Mouse (Mus musculus) limb, embryonic 13.5 days (tissue): ENCODE results near the gene Hba-x. TPM values are rescaled to one million over a fixed set of nuclear protein-coding genes. Genes with fewer than 3 reads are reported as not detected.

Experiments
- ATAC-seq: fragments of 200-750 bp; cut with Nextera tagmentation; 2 replicates; pipeline ENCODE4 v1.8.0; 2017; ENCODE audit warnings: low read depth, moderate number of reproducible peaks, moderate TSS enrichment; ENCODE audit not compliant: low FRiP score
- H3K27ac ChIP-seq: fragments of 300-500 bp; sonication (generic); 2 replicates; pipeline ENCODE4 v1.5.1; 2015; ENCODE audit warnings: inconsistent platforms, mild to moderate bottlenecking, moderate library complexity
- H3K27me3 ChIP-seq: fragments of 300-500 bp; sonication (generic); 2 replicates; pipeline ENCODE4 v1.6.1; 2015; ENCODE audit warnings: mild to moderate bottlenecking, inconsistent platforms
- H3K36me3 ChIP-seq: fragments of 300-500 bp; sonication (generic); 2 replicates; pipeline ENCODE4 v1.6.1; 2015; ENCODE audit warnings: inconsistent platforms, mild to moderate bottlenecking, moderate library complexity
- H3K4me1 ChIP-seq: fragments of 300-500 bp; sonication (generic); 2 replicates; pipeline ENCODE4 v1.6.1; 2015; ENCODE audit warnings: inconsistent platforms
- H3K4me2 ChIP-seq: fragments of 300-500 bp; sonication (generic); replicated peaks from 2 replicates; pipeline ENCODE4 v1.6.1; 2015; ENCODE audit warnings: inconsistent platforms, mild to moderate bottlenecking, moderate library complexity
- H3K4me3 ChIP-seq: fragments of 300-500 bp; sonication (generic); 2 replicates; pipeline ENCODE4 v1.5.1; 2015; ENCODE audit warnings: moderate library complexity, mild to moderate bottlenecking, inconsistent platforms
- H3K9ac ChIP-seq: fragments of 300-500 bp; sonication (generic); 2 replicates; pipeline ENCODE4 v1.6.1; 2015; ENCODE audit warnings: mild to moderate bottlenecking, inconsistent platforms
- H3K9me3 ChIP-seq: fragments of 300-500 bp; sonication (generic); 2 replicates; pipeline ENCODE4 v1.6.1; 2016; ENCODE audit warnings: inconsistent platforms
- WGBS: fragments of 180-500 bp; shearing (Covaris S2); methylation state at CpG from one replicate; pipeline ENCODE4 v1.1.7; 2015; 5-methylcytosine and 5-hydroxymethylcytosine counted together
- polyA plus RNA-seq: library from polyadenylated mRNA; unstranded; fragments of >200 nt; fragmentation: Nextera tagmentation; extraction: Ambion mirVana; gene quantifications from 2 replicates; pipeline ENCODE4 v1.2.1, GENCODE M21; 2015

Gene Hba-x
- 595 and 644 TPM in 2 replicates for polyA plus RNA-seq

GRCm38 (mm10) chr11:32276347-32276746, at the start of gene Hba-x:
Gene Hba-x, plus strand, starts transcription at chr11:32276400.
- peaks cover 28% of the 10 kb centered on the region for H3K27me3 ChIP-seq
- no peaks in the 10 kb centered on the region for H3K9me3 ChIP-seq
- no peak within 1 kb of the TSS for H3K27ac ChIP-seq
- H3K36me3 ChIP-seq = no peaks in the 10 kb centered on the region
- no peak for ATAC-seq
- H3K4me1 ChIP-seq = no peaks in the 10 kb centered on the region
- H3K4me2 ChIP-seq = no peak within 1 kb of the TSS
- WGBS = 71% methylated on average over 3 of the region's 3 CpGs
- no peak within 1 kb of the TSS for H3K4me3 ChIP-seq
- no peak within 1 kb of the TSS for H3K9ac ChIP-seq

DNA sequence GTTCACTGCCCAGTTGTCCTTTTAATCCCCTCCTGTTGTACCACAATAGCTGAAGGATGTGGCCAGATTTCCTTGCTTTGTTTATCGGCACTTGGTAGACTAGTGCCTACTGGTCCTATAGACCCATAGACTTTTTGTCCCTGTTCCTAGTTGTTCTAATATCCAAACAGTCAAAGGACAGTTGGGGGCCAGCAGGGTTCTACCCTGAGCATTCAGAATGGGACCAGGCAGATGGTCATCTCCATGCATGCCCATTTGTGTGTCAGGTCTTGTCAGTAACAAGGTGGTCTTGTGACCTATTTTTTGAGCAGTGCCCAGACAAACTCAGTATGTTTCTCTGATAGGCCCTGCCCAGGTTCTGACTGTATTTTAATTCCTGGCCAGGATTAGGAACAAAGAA, 49.2 kb upstream of the Hba-x start:
- Histone ChIP-seq H3K27ac (no peak overlapping the region), H3K36me3 (peaks cover 39% of the 10 kb centered on the region), H3K4me3 (peak overlapping the region; percentile 73), H3K9me3 (no peaks in the 10 kb centered on the region), H3K4me2 (peak overlapping the region; percentile 68), H3K4me1 (peaks cover 55% of the 10 kb centered on the region), H3K9ac (peak overlapping the region; percentile 84), H3K27me3 (no peaks in the 10 kb centered on the region)
- WGBS = 45% methylated on average over 1 of the region's 1 CpGs
- ATAC-seq = no peak

DNA sequence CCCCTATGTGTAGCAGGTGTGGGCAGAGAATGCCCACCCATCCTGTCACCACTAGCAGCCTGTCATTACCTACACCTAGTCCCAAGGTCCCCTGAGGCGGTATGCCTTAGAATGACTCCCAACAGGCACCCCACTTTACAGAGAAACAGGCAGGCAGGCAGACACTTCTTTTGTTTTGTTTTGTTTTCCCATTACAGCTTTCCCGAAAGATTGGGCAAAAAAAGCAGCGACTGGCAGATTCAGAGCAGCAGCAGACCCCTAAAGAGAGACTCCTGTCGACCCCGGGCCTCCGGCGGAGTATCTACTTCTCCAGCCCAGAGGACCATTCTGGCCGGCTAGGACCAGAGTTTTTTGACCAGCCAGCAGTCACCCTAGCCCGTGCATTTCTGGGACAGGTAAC, 48.6 kb upstream of the Hba-x start:
- ATAC-seq = no peak
- H3K9ac ChIP-seq = peak overlapping the region; percentile 84
- H3K4me2 ChIP-seq = peak overlapping the region; percentile 68
- peaks cover 44% of the 10 kb centered on the region for H3K36me3 ChIP-seq
- H3K4me3 ChIP-seq = no peak overlapping the region; the same call in 1 of the 2 replicates
- WGBS = 87% methylated on average over 9 of the region's 9 CpGs
- H3K27ac ChIP-seq = no peak overlapping the region
- H3K4me1 ChIP-seq = peaks cover 51% of the 10 kb centered on the region
- H3K27me3 ChIP-seq = no peaks in the 10 kb centered on the region
- H3K9me3 ChIP-seq = no peaks in the 10 kb centered on the region

- no peak for ATAC-seq
- Histone ChIP-seq H3K9me3 (no peaks in the 10 kb centered on the region), H3K27me3 (no peaks in the 10 kb centered on the region), H3K36me3 (peaks cover 52% of the 10 kb centered on the region), H3K4me3 (no peak overlapping the region), H3K4me1 (peaks cover 47% of the 10 kb centered on the region), H3K27ac (no peak overlapping the region), H3K4me2 (no peak overlapping the region), H3K9ac (0 out of 2 replicates have a peak overlapping the region, but pooled peaks have one; percentile 84)
- 95% methylated on average over 3 of the region's 3 CpGs for WGBS
Observed at GRCm38 (mm10) chr11:32228292-32228845, 47.8 kb upstream of the Hba-x start.

DNA sequence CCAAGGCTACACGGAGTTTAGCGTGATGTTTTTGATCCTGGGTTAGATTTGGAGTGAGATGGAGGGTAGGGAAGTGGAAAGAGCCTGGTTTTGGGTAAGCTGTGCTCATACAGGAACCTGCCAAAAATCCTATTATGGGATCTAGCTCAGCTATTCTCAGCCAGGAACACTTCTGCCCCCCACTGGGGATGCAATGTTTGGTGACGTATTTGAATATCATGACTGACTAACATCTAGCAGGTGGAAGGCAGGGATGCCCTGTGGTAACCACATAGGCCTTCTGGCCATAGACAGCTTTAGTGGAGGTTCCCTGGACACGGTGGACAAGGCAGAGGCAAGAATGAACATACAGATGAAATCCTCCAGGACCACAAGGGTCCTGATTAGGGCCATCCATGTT, 46.0 kb upstream of the Hba-x start:
- Histone ChIP-seq H3K27ac (no peak overlapping the region), H3K4me1 (peaks cover 31% of the 10 kb centered on the region), H3K9ac (no peak overlapping the region), H3K4me3 (no peak overlapping the region), H3K9me3 (no peaks in the 10 kb centered on the region), H3K36me3 (peaks cover 70% of the 10 kb centered on the region), H3K4me2 (no peak overlapping the region), H3K27me3 (no peaks in the 10 kb centered on the region)
- 83% methylated on average over 4 of the region's 4 CpGs for WGBS
- ATAC-seq = no peak

GRCm38 (mm10) chr11:32231125-32231524, 45.1 kb upstream of the Hba-x start:
- H3K4me3 ChIP-seq = no peak overlapping the region
- no peak overlapping the region for H3K4me2 ChIP-seq
- 90% methylated on average over 2 of the region's 2 CpGs for WGBS
- H3K36me3 ChIP-seq = peaks cover 74% of the 10 kb centered on the region
- H3K27ac ChIP-seq = no peak overlapping the region
- H3K27me3 ChIP-seq = no peaks in the 10 kb centered on the region
- H3K9ac ChIP-seq = no peak overlapping the region
- H3K4me1 ChIP-seq = peaks cover 28% of the 10 kb centered on the region
- H3K9me3 ChIP-seq = no peaks in the 10 kb centered on the region
- ATAC-seq = no peak

DNA sequence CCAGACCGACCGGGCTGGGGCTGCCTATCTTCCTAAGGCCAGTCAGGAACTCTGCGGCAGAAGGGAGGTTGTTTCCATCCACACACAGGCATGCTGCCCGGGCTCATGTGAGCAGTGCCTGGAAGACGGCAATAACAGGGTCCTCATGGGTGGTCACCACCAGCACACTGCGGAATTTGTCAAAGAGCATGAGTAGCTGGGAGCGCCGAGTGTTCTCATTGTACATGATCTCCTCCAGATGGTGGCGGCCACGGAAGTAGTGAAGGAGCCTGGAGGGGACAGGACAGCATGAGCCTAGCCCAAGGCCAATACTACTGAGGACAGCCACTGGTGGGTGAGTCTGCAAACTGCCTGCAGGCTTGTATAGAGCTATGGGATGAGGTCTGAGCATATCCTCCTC, 43.4 kb upstream of the Hba-x start:
- Histone ChIP-seq H3K9ac (no peak overlapping the region), H3K4me1 (peaks cover 19% of the 10 kb centered on the region), H3K27me3 (no peaks in the 10 kb centered on the region), H3K27ac (no peak overlapping the region), H3K4me2 (no peak overlapping the region), H3K9me3 (no peaks in the 10 kb centered on the region), H3K36me3 (peaks cover 82% of the 10 kb centered on the region), H3K4me3 (no peak overlapping the region)
- ATAC-seq = peak; percentile 20; the same call in 1 of the 2 replicates
- 62% methylated on average over 10 of the region's 10 CpGs for whole genome bisulfite sequencing

- no peaks in the 10 kb centered on the region for H3K27me3 ChIP-seq
- H3K4me1 ChIP-seq = peaks cover 16% of the 10 kb centered on the region
- no peak overlapping the region for H3K4me3 ChIP-seq
- H3K27ac ChIP-seq = no peak overlapping the region
- no peak overlapping the region for H3K9ac ChIP-seq
- no peaks in the 10 kb centered on the region for H3K9me3 ChIP-seq
- ATAC-seq = no peak
- 91% methylated on average over 3 of the region's 3 CpGs for WGBS
- H3K4me2 ChIP-seq = no peak overlapping the region
- H3K36me3 ChIP-seq = peaks cover 84% of the 10 kb centered on the region
Observed at GRCm38 (mm10) chr11:32233895-32234294, 42.3 kb upstream of the Hba-x start.

DNA sequence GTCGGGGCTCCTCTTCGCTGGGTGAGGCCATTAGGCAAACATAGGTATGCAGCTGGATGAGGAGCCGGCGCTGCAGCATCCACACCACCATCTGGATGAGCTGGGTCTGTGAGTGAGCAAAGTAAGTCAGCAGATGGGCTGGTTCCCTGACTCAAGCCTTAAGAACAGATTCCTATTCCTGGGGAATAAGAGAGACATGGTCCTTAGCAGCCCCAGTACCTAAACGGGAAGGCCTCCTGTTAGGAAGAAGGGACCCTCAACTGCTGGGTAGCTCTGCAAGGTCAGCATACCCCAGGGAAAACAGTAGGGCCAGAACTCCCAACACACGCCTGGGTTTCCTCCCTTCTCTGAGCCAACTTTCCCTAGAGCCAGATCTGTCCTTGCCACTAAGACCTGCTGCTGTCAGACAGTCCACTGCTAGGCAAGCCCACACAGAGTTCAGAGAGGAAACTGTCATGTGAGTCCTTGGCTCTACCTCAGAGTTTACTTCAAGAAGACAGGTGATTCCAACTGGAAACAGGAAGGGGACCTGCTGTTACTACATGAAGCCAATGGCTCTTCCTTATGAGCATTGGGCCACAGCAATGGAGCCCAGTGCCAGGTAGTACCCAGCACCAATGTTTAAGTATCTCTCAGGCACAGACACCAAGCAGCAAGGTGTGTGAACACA, 41.2 kb upstream of the Hba-x start:
- Histone ChIP-seq H3K36me3 (peaks cover 84% of the 10 kb centered on the region), H3K4me2 (no peak overlapping the region), H3K27me3 (no peaks in the 10 kb centered on the region), H3K9ac (no peak overlapping the region), H3K27ac (no peak overlapping the region), H3K9me3 (no peaks in the 10 kb centered on the region), H3K4me3 (no peak overlapping the region), H3K4me1 (peaks cover 16% of the 10 kb centered on the region)
- WGBS = 82% methylated on average over 6 of the region's 6 CpGs
- ATAC-seq = no peak

DNA sequence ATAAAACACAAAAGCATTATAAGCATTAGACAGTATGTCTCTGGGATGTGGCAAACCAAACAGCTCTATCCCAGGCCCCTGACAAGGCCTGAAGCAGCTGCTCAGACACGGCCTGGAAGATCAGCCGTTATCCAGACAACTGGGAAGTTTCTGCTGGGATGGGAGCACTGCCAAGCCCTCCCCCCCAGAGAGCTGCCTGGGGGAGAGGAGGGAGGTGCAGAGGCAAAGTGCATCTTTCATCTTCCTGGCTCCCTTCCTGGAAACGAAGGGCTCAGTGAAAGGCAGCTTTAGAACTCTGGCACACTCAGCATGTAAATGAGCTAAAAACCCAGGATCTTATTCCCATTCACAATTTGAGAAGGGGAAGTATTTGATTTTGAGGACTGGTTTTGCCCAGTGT, 40.6 kb upstream of the Hba-x start:
- 0 out of 2 replicates have a peak overlapping the region, but pooled peaks have one; percentile 43 for H3K9ac ChIP-seq
- peaks cover 84% of the 10 kb centered on the region for H3K36me3 ChIP-seq
- ATAC-seq = peak; percentile 50; the same call in 1 of the 2 replicates
- H3K4me2 ChIP-seq = no peak overlapping the region
- peaks cover 16% of the 10 kb centered on the region for H3K4me1 ChIP-seq
- H3K27ac ChIP-seq = no peak overlapping the region
- H3K9me3 ChIP-seq = no peaks in the 10 kb centered on the region
- WGBS = 47% methylated on average over 3 of the region's 3 CpGs
- H3K27me3 ChIP-seq = no peaks in the 10 kb centered on the region
- no peak overlapping the region for H3K4me3 ChIP-seq

DNA sequence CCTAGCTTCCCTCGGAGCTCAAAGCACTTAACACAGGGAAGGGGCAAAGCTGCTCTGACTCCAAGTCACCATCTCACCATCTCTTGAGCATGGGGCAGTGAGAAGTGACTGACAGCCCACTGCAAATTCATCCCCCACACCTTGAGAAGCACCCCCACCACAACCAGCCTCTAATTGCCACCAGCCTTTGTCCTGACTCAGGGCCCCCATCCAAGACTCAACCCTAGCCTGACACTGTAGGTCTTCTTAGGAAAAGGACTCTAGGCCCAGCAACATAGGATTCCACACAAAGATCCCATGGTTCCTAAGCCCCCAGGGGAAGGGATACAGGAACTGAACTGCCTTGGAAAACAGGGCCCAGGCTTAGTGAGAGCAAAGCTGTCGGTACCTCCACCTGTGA, 40.1 kb upstream of the Hba-x start:
- WGBS = 70% methylated on average over 2 of the region's 2 CpGs

DNA sequence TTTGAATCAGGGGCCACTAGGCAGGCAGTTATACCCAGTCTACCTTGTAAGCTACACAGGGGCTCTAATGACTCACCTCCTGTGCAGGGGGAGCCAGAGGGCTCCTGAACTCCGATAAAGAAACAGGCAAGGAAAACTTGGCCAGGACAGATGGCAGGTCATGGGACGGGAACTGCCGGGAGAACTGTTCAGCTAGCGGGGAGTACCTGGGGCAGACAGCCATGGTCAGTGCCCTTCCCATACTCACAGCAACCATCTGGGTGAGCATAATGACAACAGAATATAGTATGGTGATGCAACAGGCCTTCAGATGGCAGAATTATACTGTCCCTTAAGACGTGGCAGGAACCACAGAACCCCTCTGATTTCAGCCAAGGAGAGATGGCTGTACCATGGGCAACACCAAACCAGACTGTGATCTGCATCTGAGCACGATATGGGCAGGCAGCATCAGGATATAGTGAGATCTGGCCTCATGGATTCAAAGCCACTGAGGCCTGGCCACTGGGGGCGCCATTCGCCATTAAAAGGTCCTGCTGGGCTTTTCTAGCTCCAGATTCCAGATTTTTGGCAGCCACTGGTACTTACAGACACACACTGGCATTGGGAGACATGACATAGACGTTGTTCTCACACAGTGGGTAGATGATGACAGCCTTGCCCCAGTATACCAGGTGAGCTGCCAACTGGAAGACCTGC, 39.3 kb upstream of the Hba-x start:
- Histone ChIP-seq H3K27ac (no peak overlapping the region), H3K27me3 (no peaks in the 10 kb centered on the region), H3K36me3 (peaks cover 84% of the 10 kb centered on the region), H3K4me3 (no peak overlapping the region), H3K4me2 (no peak overlapping the region), H3K4me1 (peaks cover 16% of the 10 kb centered on the region), H3K9me3 (no peaks in the 10 kb centered on the region), H3K9ac (peak overlapping the region; percentile 40; the same call in 1 of the 2 replicates)
- ATAC-seq = no peak
- 63% methylated on average over 9 of the region's 9 CpGs for WGBS

More for the DNA sequence above, 40.1 kb upstream of the Hba-x start:
- Histone ChIP-seq H3K27ac (no peak overlapping the region), H3K27me3 (no peaks in the 10 kb centered on the region), H3K4me1 (peaks cover 16% of the 10 kb centered on the region), H3K9ac (peak overlapping the region; percentile 40; the same call in 1 of the 2 replicates), H3K36me3 (peaks cover 84% of the 10 kb centered on the region), H3K4me3 (no peak overlapping the region), H3K9me3 (no peaks in the 10 kb centered on the region), H3K4me2 (no peak overlapping the region)
- no peak for ATAC-seq
